Mouse (Mus musculus): ENCODE results near the gene Pde10a.

GRCm38 (mm10) chr17:8745334-8745733 is 220.2 kb downstream of the Pde10a start:
- peak; percentile 45 for TF ChIP-seq CTCF (IDR thresholded peaks at IDR 0.05)
- no peak for TF ChIP-seq POLR2A (IDR thresholded peaks at IDR 0.05; ENCODE audit: insufficient read depth, low read depth, low read length)
